Mouse (Mus musculus) CH12.LX (cell line): ENCODE data around the gene Esyt3. TPM values are rescaled to one million over a fixed set of nuclear protein-coding genes. Genes with fewer than 3 reads are reported as not detected.

Experiments
- DNase-seq: peaks from one replicate; pipeline ENCODE4 v3.0.0-alpha.2; 2013; ENCODE audit errors: extremely low read depth
- H3K27ac ChIP-seq: 2 replicates; pipeline ENCODE4 v1.5.1; 2012; ENCODE audit warnings: low read depth, mild to moderate bottlenecking, control low read depth, moderate library complexity; ENCODE audit not compliant: insufficient read depth
- H3K27me3 ChIP-seq: replicated peaks from 2 replicates; pipeline ENCODE3; 2012; ENCODE audit warnings: inconsistent platforms
- H3K36me3 ChIP-seq, 2 experiments: replicated peaks in 1 of 2; 2 replicates each; pipeline versions ENCODE3 to v1.6.1; 2012; ENCODE audit warnings: inconsistent platforms in 1 of 2, low read length in 1 of 2, mild to moderate bottlenecking in 1 of 2, mixed read lengths in 1 of 2, moderate library complexity in 1 of 2; ENCODE audit not compliant: control insufficient read depth in 1 of 2, insufficient read depth in 1 of 2
- H3K4me1 ChIP-seq, 2 experiments: 2 replicates each; pipeline ENCODE4 v1.6.1; 2012; ENCODE audit warnings: inconsistent platforms in 1 of 2, moderate library complexity in 1 of 2; ENCODE audit not compliant: insufficient read depth in 2 of 2, control insufficient read depth in 1 of 2
- H3K4me2 ChIP-seq: 2 replicates; pipeline ENCODE4 v1.6.1; 2012; ENCODE audit warnings: low read depth, mild to moderate bottlenecking, control low read depth; ENCODE audit not compliant: poor library complexity, insufficient read depth, severe bottlenecking
- H3K4me3 ChIP-seq, 3 experiments: fragments of 150-350 bp in 1 of 3; sonication (generic) in 1 of 3; replicated peaks in 1 of 3; 2 replicates each; pipeline versions ENCODE3 to v1.5.1; 2011 to 2012; ENCODE audit warnings: low read depth in 2 of 3, low read length in 2 of 3, mild to moderate bottlenecking in 2 of 3, moderate library complexity in 2 of 3, control low read depth in 1 of 3, improper control_type of control experiment in 1 of 3, inconsistent platforms in 1 of 3, mixed read lengths in 1 of 3; ENCODE audit not compliant: poor library complexity in 1 of 3
- H3K79me2 ChIP-seq: replicated peaks from 2 replicates; pipeline ENCODE4 v1.6.1; 2012; ENCODE audit warnings: mild to moderate bottlenecking, moderate library complexity; ENCODE audit not compliant: control insufficient read depth, poor library complexity, insufficient read depth, severe bottlenecking; ENCODE audit errors: extremely low read depth
- H3K9ac ChIP-seq: 2 replicates; pipeline ENCODE4 v1.6.1; 2012; ENCODE audit warnings: low read depth, mild to moderate bottlenecking, control low read depth, moderate library complexity; ENCODE audit not compliant: insufficient read depth
- H3K9me3 ChIP-seq: replicated peaks from 2 replicates; pipeline ENCODE3; 2012; ENCODE audit warnings: low read length, inconsistent platforms, mixed read lengths
- CHD1 ChIP-seq: IDR thresholded peaks from 2 replicates; pipeline ENCODE4 v1.6.1; 2012; ENCODE audit warnings: low read depth, low read length, improper control_type of control experiment, inconsistent platforms
- CHD2 ChIP-seq: IDR thresholded peaks from 2 replicates; pipeline ENCODE4 v1.6.1; 2011; ENCODE audit warnings: low read length, improper control_type of control experiment
- CTCF ChIP-seq, 2 experiments: IDR thresholded peaks in 1 of 2; conservative IDR thresholded peaks in 1 of 2; 2 replicates each; pipeline ENCODE4 v1.5.1; 2011 to 2012; ENCODE audit warnings: low read depth in 2 of 2, low read length in 2 of 2, improper control_type of control experiment in 1 of 2, inconsistent platforms in 1 of 2, mild to moderate bottlenecking in 1 of 2, moderate library complexity in 1 of 2
- E2F4 ChIP-seq: IDR thresholded peaks from 2 replicates; pipeline ENCODE4 v1.6.1; 2011; ENCODE audit warnings: low read depth, low read length, improper control_type of control experiment; ENCODE audit not compliant: insufficient replicate concordance
- ELF1 ChIP-seq: IDR thresholded peaks from 2 replicates; pipeline ENCODE4 v1.6.1; 2014; ENCODE audit warnings: low read depth, mild to moderate bottlenecking, inconsistent platforms, low read length, improper control_type of control experiment
- GABPA ChIP-seq: IDR thresholded peaks from 2 replicates; pipeline ENCODE4 v1.6.1; 2012; ENCODE audit warnings: low read depth, low read length, improper control_type of control experiment, inconsistent platforms; ENCODE audit not compliant: insufficient replicate concordance
- IRF4 ChIP-seq: IDR thresholded peaks from 2 replicates; pipeline ENCODE4 v1.6.1; 2014; ENCODE audit warnings: low read depth, mild to moderate bottlenecking, inconsistent platforms, low read length, improper control_type of control experiment
- JUN ChIP-seq: IDR thresholded peaks from 2 replicates; pipeline ENCODE4 v1.6.1; 2011; ENCODE audit warnings: low read depth, mild to moderate bottlenecking, low read length, improper control_type of control experiment, moderate library complexity; ENCODE audit not compliant: insufficient read depth
- JUND ChIP-seq: conservative IDR thresholded peaks from 2 replicates; pipeline ENCODE4 v1.6.1; 2011; ENCODE audit warnings: low read depth, low read length, improper control_type of control experiment
- MAFK ChIP-seq: IDR thresholded peaks from 2 replicates; pipeline ENCODE4 v1.6.1; 2011; ENCODE audit warnings: low read length, improper control_type of control experiment; ENCODE audit not compliant: insufficient replicate concordance
- MYC ChIP-seq: IDR thresholded peaks from 2 replicates; pipeline ENCODE4 v1.6.1; 2011; ENCODE audit warnings: low read depth, mild to moderate bottlenecking, improper control_type of control experiment, low read length
- NELFE ChIP-seq: IDR thresholded peaks from 2 replicates; pipeline ENCODE4 v1.6.1; 2011; ENCODE audit warnings: low read depth, low read length, improper control_type of control experiment
- NRF1 ChIP-seq: IDR thresholded peaks from 2 replicates; pipeline ENCODE4 v1.6.1; 2014; ENCODE audit warnings: low read depth, mild to moderate bottlenecking, inconsistent platforms, low read length, improper control_type of control experiment, moderate library complexity
- PAX5 ChIP-seq: IDR thresholded peaks from 2 replicates; pipeline ENCODE4 v1.6.1; 2012; ENCODE audit warnings: low read length, inconsistent platforms, mixed read lengths
- POLR2A ChIP-seq: IDR thresholded peaks from 2 replicates; pipeline ENCODE4 v1.6.1; 2011; ENCODE audit warnings: low read depth, mild to moderate bottlenecking, improper control_type of control experiment, low read length
- POLR2AphosphoS2 ChIP-seq: IDR thresholded peaks from 2 replicates; pipeline ENCODE4 v1.6.1; 2011; ENCODE audit warnings: low read depth, low read length, improper control_type of control experiment
- RCOR1 ChIP-seq: conservative IDR thresholded peaks from 2 replicates; pipeline ENCODE4 v1.6.1; 2012; ENCODE audit warnings: low read depth, mild to moderate bottlenecking, inconsistent platforms, low read length, improper control_type of control experiment
- TBP ChIP-seq: conservative IDR thresholded peaks from 2 replicates; pipeline ENCODE4 v1.6.1; 2011; ENCODE audit warnings: low read depth, low read length, improper control_type of control experiment
- UBTF ChIP-seq: IDR thresholded peaks from 2 replicates; pipeline ENCODE4 v1.6.1; 2012; ENCODE audit warnings: low read depth, mild to moderate bottlenecking, inconsistent platforms, low read length, improper control_type of control experiment, moderate library complexity
- USF1 ChIP-seq: IDR thresholded peaks from 2 replicates; pipeline ENCODE4 v1.6.1; 2014; ENCODE audit warnings: low read depth, mild to moderate bottlenecking, inconsistent platforms, low read length, improper control_type of control experiment
- ZKSCAN1 ChIP-seq: IDR thresholded peaks from 2 replicates; pipeline ENCODE4 v1.6.1; 2012; ENCODE audit warnings: low read depth, inconsistent platforms, low read length, improper control_type of control experiment, borderline replicate concordance
- dilution Hi-C: fragments of 300-500 bp; cut with MboI; formaldehyde crosslinking; loops from 2 replicates; pipeline ENCODE4 v1.14.3; 2020; ENCODE audit warnings: low sequenced_read_pairs; ENCODE audit not compliant: extremely low pct_unique_long_range_greater_than_20kb, extremely low pct_ligation_motif_present
- in situ Hi-C: fragments of 300-500 bp; cut with MboI; formaldehyde crosslinking; loops from 3 replicates; pipeline ENCODE4 v1.14.3; 2019; ENCODE audit warnings: low sequenced_read_pairs, low pct_ligation_motif_present, low pct_unique_long_range_greater_than_20kb, mixed read lengths
- polyA plus RNA-seq: library from polyadenylated mRNA; unstranded; fragments of >175 nt; gene quantifications from 2 replicates; pipeline ENCODE4 v1.2.1, GENCODE M21; 2012; ENCODE audit warnings: low read depth; ENCODE audit not compliant: insufficient read length
- total RNA-seq, 2 experiments: library from RNA; depleted of rRNA; stranded (reverse); fragments of 300-350 nt in 1 of 2; fragments of >200 nt in 1 of 2; gene quantifications; 2 replicates each; pipeline ENCODE4 v1.2.3; 2012 to 2014

Esyt3 gene
- total and polyA plus RNA-seq, 3 experiments: not detected

GRCm38 (mm10) chr9:99388078-99388477 lies 29.7 kb upstream of the Esyt3 start:
- Histone ChIP-seq H3K36me3 (no peaks in the 10 kb centered on the region), H3K27ac (no peak overlapping the region), H3K9ac (no peak overlapping the region), H3K4me3 (no peak overlapping the region), H3K4me2 (no peak overlapping the region), H3K9me3 (no peaks in the 10 kb centered on the region), H3K27me3 (no peaks in the 10 kb centered on the region), H3K79me2 (no peaks in the 10 kb centered on the region), H3K4me1 (peaks cover 8 to 14% of the 10 kb centered on the region in 2 experiments)
- no peak for DNase-seq
- TF ChIP-seq CTCF (conservative IDR thresholded peaks at IDR 0.05 in 1 of 2, IDR thresholded peaks at IDR 0.05 in 1 of 2; ENCODE audit: low read depth in 2 of 2, low read length in 2 of 2): no peak
- no peak for TF ChIP-seq JUND
- TF ChIP-seq PAX5: no peak
- TF ChIP-seq IRF4: no peak
- no peak for TF ChIP-seq JUN
- no peak for TF ChIP-seq MYC
- no peak for TF ChIP-seq ZKSCAN1
- TF ChIP-seq ELF1: no peak
- TF ChIP-seq GABPA: no peak
- TF ChIP-seq USF1: no peak
- no peak for TF ChIP-seq E2F4
- no peak for TF ChIP-seq NRF1
- no peak for TF ChIP-seq POLR2AphosphoS2
- in situ Hi-C loops: no loop called here
- dilution Hi-C loops: no loop called here

- H3K36me3 ChIP-seq: no peaks in the 10 kb centered on the region
- DNase-seq: no peak
- TF ChIP-seq UBTF (no peak), RCOR1 (no peak), MAFK (no peak), CTCF (conservative IDR thresholded peaks at IDR 0.05 in 1 of 2, IDR thresholded peaks at IDR 0.05 in 1 of 2; ENCODE audit: low read depth in 2 of 2, low read length in 2 of 2) (no peak), TBP (no peak), USF1 (no peak), POLR2A (no peak), CHD2 (no peak), ZKSCAN1 (no peak), CHD1 (no peak), GABPA (no peak), NELFE (no peak)
- TF ChIP-seq, all 38 proteins: peak for 0
- no peak overlapping the region for H3K9ac ChIP-seq
- 0 out of 2 replicates have a peak overlapping the region, but pooled peaks have one; percentile 3 for H3K4me2 ChIP-seq
- no peak overlapping the region for H3K27ac ChIP-seq
- H3K9me3 ChIP-seq: no peaks in the 10 kb centered on the region
- in situ Hi-C loops (no loop called here), dilution Hi-C loops (no loop called here)
- H3K79me2 ChIP-seq: no peaks in the 10 kb centered on the region
- no peak overlapping the region for H3K4me3 ChIP-seq
- H3K4me1 ChIP-seq: peaks cover 10 to 22% of the 10 kb centered on the region in 2 experiments; a peak in 3 of 4 replicates
- no peaks in the 10 kb centered on the region for H3K27me3 ChIP-seq
Observed at GRCm38 (mm10) chr9:99382556-99382955, 24.2 kb upstream of the Esyt3 start.
